Mouse (Mus musculus) hindbrain, embryonic 11.5 days (tissue): Measurements from ENCODE around the gene Ppp1r14b. TPM values are rescaled to one million over a fixed set of nuclear protein-coding genes. Genes with fewer than 3 reads are reported as not detected.

ENCODE experiments used
- ATAC-seq: fragments of 200-750 bp; cut with Nextera tagmentation; 2 replicates; pipeline ENCODE4 v1.8.0; 2017; ENCODE audit warnings: mild to moderate bottlenecking, moderate TSS enrichment, moderate library complexity; ENCODE audit not compliant: low FRiP score
- DNase-seq: peaks from one replicate; pipeline ENCODE4 v3.0.0-alpha.2; 2015; ENCODE audit warnings: low spot score
- H3K27ac ChIP-seq: fragments of 300-500 bp; sonication (generic); 2 replicates; pipeline ENCODE4 v1.5.1; 2014; ENCODE audit warnings: mild to moderate bottlenecking, low read depth, low read length
- H3K27me3 ChIP-seq: fragments of 300-500 bp; sonication (generic); 2 replicates; pipeline ENCODE4 v1.6.1; 2014; ENCODE audit warnings: mild to moderate bottlenecking, low read length, moderate library complexity, mixed read lengths; ENCODE audit not compliant: control insufficient read depth, insufficient read depth
- H3K36me3 ChIP-seq: fragments of 300-500 bp; sonication (generic); 2 replicates; pipeline ENCODE4 v1.6.1; 2014; ENCODE audit warnings: mild to moderate bottlenecking, low read length, moderate library complexity, mixed read lengths; ENCODE audit not compliant: control insufficient read depth, insufficient read depth
- H3K4me1 ChIP-seq: fragments of 300-500 bp; sonication (generic); replicated peaks from 2 replicates; pipeline ENCODE4 v1.6.1; 2014; ENCODE audit warnings: low read length, mixed read lengths; ENCODE audit not compliant: control insufficient read depth, insufficient read depth
- H3K4me2 ChIP-seq: fragments of 300-500 bp; sonication (generic); replicated peaks from 2 replicates; pipeline ENCODE4 v1.6.1; 2014; ENCODE audit warnings: mild to moderate bottlenecking, low read depth, low read length
- H3K4me3 ChIP-seq: fragments of 300-500 bp; sonication (generic); 2 replicates; pipeline ENCODE4 v1.5.1; 2014; ENCODE audit warnings: low read depth, low read length
- H3K9ac ChIP-seq: fragments of 300-500 bp; sonication (generic); 2 replicates; pipeline ENCODE4 v1.6.1; 2014; ENCODE audit warnings: low read depth, low read length
- H3K9me3 ChIP-seq: fragments of 300-500 bp; sonication (generic); 2 replicates; pipeline ENCODE4 v1.6.1; 2016; ENCODE audit warnings: low read length; ENCODE audit not compliant: control insufficient read depth
- WGBS: fragments of 180-500 bp; shearing (Covaris S2); extraction: QIAGEN DNeasy Blood & Tissue Kit; methylation state at CpG from one replicate; pipeline ENCODE4 v1.1.7; 2014; 5-methylcytosine and 5-hydroxymethylcytosine counted together
- polyA plus RNA-seq: library from polyadenylated mRNA; unstranded; fragments of >200 nt; fragmentation: Nextera tagmentation; extraction: Ambion mirVana; gene quantifications from 2 replicates; pipeline ENCODE4 v1.2.1, GENCODE M21; 2014

Gene Ppp1r14b
- polyA plus RNA-seq, 1 experiment from 2014 or later: 180 TPM

- H3K27ac ChIP-seq: no peak overlapping the region
- H3K4me2 ChIP-seq: no peak overlapping the region
- WGBS: 74% methylated on average over 4 of the region's 4 CpGs
- no peaks in the 10 kb centered on the region for H3K36me3 ChIP-seq
- H3K9ac ChIP-seq: no peak overlapping the region
- ATAC-seq (no peak), DNase-seq (no peak)
- H3K4me1 ChIP-seq: no peaks in the 10 kb centered on the region
- no peak overlapping the region for H3K4me3 ChIP-seq
- H3K9me3 ChIP-seq: no peaks in the 10 kb centered on the region
- no peaks in the 10 kb centered on the region for H3K27me3 ChIP-seq
Observed at GRCm38 (mm10) chr19:7012426-7012825, 37.7 kb downstream of the Ppp1r14b start.

GRCm38 (mm10) chr19:7013984-7014383, 39.2 kb downstream of the Ppp1r14b start:
- Histone ChIP-seq H3K9me3 (no peaks in the 10 kb centered on the region), H3K4me2 (no peak overlapping the region), H3K36me3 (no peaks in the 10 kb centered on the region), H3K4me3 (no peak overlapping the region), H3K27ac (no peak overlapping the region), H3K4me1 (no peaks in the 10 kb centered on the region), H3K27me3 (no peaks in the 10 kb centered on the region), H3K9ac (no peak overlapping the region)
- WGBS: 83% methylated on average over 9 of the region's 9 CpGs
- ATAC-seq (no peak), DNase-seq (no peak)

- H3K4me3 ChIP-seq: no peak overlapping the region
- no peaks in the 10 kb centered on the region for H3K27me3 ChIP-seq
- DNase-seq: no peak
- H3K27ac ChIP-seq: no peak overlapping the region
- ATAC-seq: no peak
- H3K9ac ChIP-seq: no peak overlapping the region
- H3K4me1 ChIP-seq: no peaks in the 10 kb centered on the region
- H3K9me3 ChIP-seq: no peaks in the 10 kb centered on the region
- peaks cover under 1% of the 10 kb centered on the region; the same call in 1 of the 2 replicates for H3K36me3 ChIP-seq
- 92% methylated on average over 20 of the region's 20 CpGs for WGBS
- no peak overlapping the region for H3K4me2 ChIP-seq
Observed at GRCm38 (mm10) chr19:7014481-7015135, 39.8 kb downstream of the Ppp1r14b start.

GRCm38 (mm10) chr19:7017541-7018457, 43.0 kb downstream of the Ppp1r14b start:
- H3K9me3 ChIP-seq: no peaks in the 10 kb centered on the region
- no peak for ATAC-seq
- no peak overlapping the region for H3K4me3 ChIP-seq
- no peak for DNase-seq
- WGBS: 89% methylated on average over 12 of the region's 12 CpGs
- H3K9ac ChIP-seq: no peak overlapping the region
- no peak overlapping the region for H3K27ac ChIP-seq
- no peaks in the 10 kb centered on the region for H3K4me1 ChIP-seq
- H3K4me2 ChIP-seq: no peak overlapping the region
- H3K36me3 ChIP-seq: peaks cover 11% of the 10 kb centered on the region; the same call in 1 of the 2 replicates
- no peaks in the 10 kb centered on the region for H3K27me3 ChIP-seq

GRCm38 (mm10) chr19:7018546-7018945, 43.8 kb downstream of the Ppp1r14b start:
- peaks cover 16% of the 10 kb centered on the region; the same call in 1 of the 2 replicates for H3K36me3 ChIP-seq
- no peak overlapping the region for H3K4me2 ChIP-seq
- no peaks in the 10 kb centered on the region for H3K4me1 ChIP-seq
- no peaks in the 10 kb centered on the region for H3K27me3 ChIP-seq
- ATAC-seq: no peak
- H3K4me3 ChIP-seq: no peak overlapping the region
- H3K9me3 ChIP-seq: no peaks in the 10 kb centered on the region
- H3K9ac ChIP-seq: no peak overlapping the region
- no peak overlapping the region for H3K27ac ChIP-seq
- DNase-seq: no peak
- 93% methylated on average over 11 of the region's 11 CpGs for WGBS

GRCm38 (mm10) chr19:7019191-7019590, 44.4 kb downstream of the Ppp1r14b start, which contains the start of gene Fermt3:
TSS of gene Fermt3 (minus strand) at chr19:7019469.
- no peak for ATAC-seq
- WGBS: 87% methylated on average over 5 of the region's 5 CpGs
- H3K4me1 ChIP-seq: no peaks in the 10 kb centered on the region
- no peaks in the 10 kb centered on the region for H3K9me3 ChIP-seq
- no peak within 1 kb of the TSS for H3K4me3 ChIP-seq
- peaks cover 16% of the 10 kb centered on the region; the same call in 1 of the 2 replicates for H3K36me3 ChIP-seq
- H3K4me2 ChIP-seq: no peak within 1 kb of the TSS
- H3K27me3 ChIP-seq: no peaks in the 10 kb centered on the region
- DNase-seq: no peak
- no peak within 1 kb of the TSS for H3K9ac ChIP-seq
- no peak within 1 kb of the TSS for H3K27ac ChIP-seq

GRCm38 (mm10) chr19:7020224-7020641, 45.5 kb downstream of the Ppp1r14b start:
- Histone ChIP-seq H3K9ac (no peak overlapping the region), H3K36me3 (peaks cover 16% of the 10 kb centered on the region; the same call in 1 of the 2 replicates), H3K27ac (no peak overlapping the region), H3K4me2 (no peak overlapping the region), H3K4me1 (no peaks in the 10 kb centered on the region), H3K4me3 (no peak overlapping the region), H3K27me3 (no peaks in the 10 kb centered on the region), H3K9me3 (no peaks in the 10 kb centered on the region)
- 53% methylated on average over 3 of the region's 3 CpGs for WGBS
- no peak for ATAC-seq
- DNase-seq: peak; percentile 57
